Mouse (Mus musculus) forebrain, embryonic 15.5 days (tissue): ENCODE measurements around the gene Mindy4. TPM values are rescaled to one million over a fixed set of nuclear protein-coding genes. Genes with fewer than 3 reads are reported as not detected.

Source experiments
- ATAC-seq: fragments of 200-750 bp; cut with Nextera tagmentation; replicated peaks from 2 replicates; pipeline ENCODE4 v1.8.0; 2017; ENCODE audit warnings: mild to moderate bottlenecking, moderate TSS enrichment, moderate library complexity
- H3K27ac ChIP-seq: fragments of 300-500 bp; sonication (generic); replicated peaks from 2 replicates; pipeline ENCODE4 v1.5.1; 2015; ENCODE audit warnings: mild to moderate bottlenecking, inconsistent platforms
- H3K27me3 ChIP-seq: fragments of 300-500 bp; sonication (generic); 2 replicates; pipeline ENCODE4 v1.6.1; 2015; ENCODE audit warnings: inconsistent platforms
- H3K36me3 ChIP-seq: fragments of 300-500 bp; sonication (generic); 2 replicates; pipeline ENCODE4 v1.6.1; 2015; ENCODE audit warnings: mild to moderate bottlenecking, inconsistent platforms
- H3K4me1 ChIP-seq: fragments of 300-500 bp; sonication (generic); 2 replicates; pipeline ENCODE4 v1.6.1; 2015; ENCODE audit warnings: inconsistent platforms
- H3K4me2 ChIP-seq: fragments of 300-500 bp; sonication (generic); replicated peaks from 2 replicates; pipeline ENCODE4 v1.6.1; 2015; ENCODE audit warnings: mild to moderate bottlenecking, inconsistent platforms
- H3K4me3 ChIP-seq: fragments of 300-500 bp; sonication (generic); 2 replicates; pipeline ENCODE4 v1.5.1; 2015; ENCODE audit warnings: mild to moderate bottlenecking, inconsistent platforms
- H3K9ac ChIP-seq: fragments of 300-500 bp; sonication (generic); replicated peaks from 2 replicates; pipeline ENCODE4 v1.6.1; 2015; ENCODE audit warnings: mild to moderate bottlenecking, inconsistent platforms
- H3K9me3 ChIP-seq: fragments of 300-500 bp; sonication (generic); 2 replicates; pipeline ENCODE4 v1.6.1; 2016; ENCODE audit warnings: inconsistent platforms
- WGBS: fragments of 180-500 bp; shearing (Covaris S2); methylation state at CpG from one replicate; pipeline ENCODE4 v1.1.7; 2015; ENCODE audit warnings: mixed read lengths; 5-methylcytosine and 5-hydroxymethylcytosine counted together
- polyA plus RNA-seq: library from polyadenylated mRNA; unstranded; fragments of >200 nt; fragmentation: Nextera tagmentation; extraction: Ambion mirVana; gene quantifications from 2 replicates; pipeline ENCODE4 v1.2.1, GENCODE M21; 2015

Mindy4 gene
- polyA plus RNA-seq, 1 experiment from 2014 or later = 14.9 TPM

DNA sequence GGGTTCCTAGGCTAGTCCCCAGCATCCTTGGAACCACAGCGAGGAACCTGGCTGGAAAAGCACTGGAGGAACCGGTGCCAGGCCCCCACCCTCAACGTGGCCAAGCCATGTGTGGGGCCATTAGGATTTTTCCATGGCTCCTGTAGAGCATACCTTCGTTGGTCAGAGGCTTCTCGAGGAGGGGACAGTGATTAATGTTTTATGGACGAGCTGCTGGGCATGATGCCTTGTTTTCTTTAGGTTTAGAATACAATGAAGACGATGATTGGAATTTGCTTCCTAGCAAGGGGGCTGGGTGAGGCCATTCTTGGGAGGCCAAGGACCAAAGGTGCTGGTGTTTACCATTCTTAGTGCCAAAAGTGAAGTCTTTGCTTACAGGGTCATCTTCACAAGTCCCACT lies 148.5 kb downstream of the Mindy4 start:
- H3K9ac ChIP-seq = no peak overlapping the region
- no peaks in the 10 kb centered on the region for H3K4me1 ChIP-seq
- H3K36me3 ChIP-seq = no peaks in the 10 kb centered on the region
- no peaks in the 10 kb centered on the region for H3K27me3 ChIP-seq
- no peak overlapping the region for H3K4me3 ChIP-seq
- 81% methylated on average over 7 of the region's 7 CpGs for WGBS
- ATAC-seq = no peak
- H3K4me2 ChIP-seq = no peak overlapping the region
- no peaks in the 10 kb centered on the region for H3K9me3 ChIP-seq
- H3K27ac ChIP-seq = no peak overlapping the region

DNA sequence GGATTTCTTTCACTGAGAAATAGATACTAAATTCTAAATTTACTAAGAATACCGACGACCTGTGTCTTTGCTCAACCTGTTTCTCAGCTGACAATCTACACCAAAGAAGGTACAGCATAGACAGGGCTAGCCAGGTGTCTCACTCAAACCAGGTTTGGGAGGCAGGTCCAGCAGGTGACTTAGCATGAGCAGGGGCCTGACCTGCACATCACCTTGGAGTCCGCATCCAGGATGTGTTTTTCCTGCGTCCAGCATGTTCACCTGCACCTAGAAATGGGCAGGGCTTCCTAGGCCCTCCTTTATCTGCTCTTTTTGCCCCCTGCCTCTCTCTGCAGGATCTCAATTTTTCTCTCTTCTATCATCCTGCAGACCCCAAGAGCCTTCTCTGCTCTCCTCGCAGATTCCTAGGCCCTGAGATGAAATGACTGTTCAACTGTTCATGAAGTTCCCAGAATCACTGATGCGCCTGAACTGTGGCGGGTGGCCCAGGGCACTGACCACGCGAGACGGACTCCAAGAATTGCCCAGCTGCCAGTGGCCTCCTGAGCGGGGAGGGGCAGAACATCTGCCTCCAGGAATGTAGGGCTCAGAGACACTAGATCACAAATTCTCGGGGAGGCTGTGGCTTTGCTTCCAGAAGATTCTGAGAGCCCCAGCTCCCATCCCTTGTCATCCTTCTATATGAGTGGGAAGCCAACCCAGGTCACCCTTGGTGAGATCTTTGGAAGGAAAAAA lies 150.7 kb downstream of the Mindy4 start:
- Histone ChIP-seq H3K9ac (no peak overlapping the region), H3K27ac (no peak overlapping the region), H3K4me1 (no peaks in the 10 kb centered on the region), H3K4me2 (no peak overlapping the region), H3K36me3 (no peaks in the 10 kb centered on the region), H3K9me3 (no peaks in the 10 kb centered on the region), H3K27me3 (no peaks in the 10 kb centered on the region), H3K4me3 (no peak overlapping the region)
- WGBS = 81% methylated on average over 12 of the region's 12 CpGs
- ATAC-seq = no peak

- Histone ChIP-seq H3K4me3 (no peak overlapping the region), H3K27me3 (no peaks in the 10 kb centered on the region), H3K36me3 (no peaks in the 10 kb centered on the region), H3K27ac (no peak overlapping the region), H3K4me1 (no peaks in the 10 kb centered on the region), H3K4me2 (no peak overlapping the region), H3K9ac (no peak overlapping the region), H3K9me3 (no peaks in the 10 kb centered on the region)
- WGBS = 63% methylated on average over 4 of the region's 4 CpGs
- no peak for ATAC-seq
Measured at GRCm38 (mm10) chr6:55354456-55355117, 151.4 kb downstream of the Mindy4 start.

GRCm38 (mm10) chr6:55355575-55355974 lies 152.4 kb downstream of the Mindy4 start:
- Histone ChIP-seq H3K27me3 (no peaks in the 10 kb centered on the region), H3K4me2 (no peak overlapping the region), H3K9ac (no peak overlapping the region), H3K4me1 (no peaks in the 10 kb centered on the region), H3K9me3 (no peaks in the 10 kb centered on the region), H3K27ac (no peak overlapping the region), H3K36me3 (no peaks in the 10 kb centered on the region), H3K4me3 (no peak overlapping the region)
- no peak for ATAC-seq
- WGBS = 82% methylated on average over 7 of the region's 7 CpGs

- Histone ChIP-seq H3K9ac (no peak overlapping the region), H3K4me3 (no peak overlapping the region), H3K27ac (no peak overlapping the region), H3K36me3 (no peaks in the 10 kb centered on the region), H3K27me3 (no peaks in the 10 kb centered on the region), H3K4me1 (no peaks in the 10 kb centered on the region), H3K9me3 (no peaks in the 10 kb centered on the region), H3K4me2 (no peak overlapping the region)
- no peak for ATAC-seq
- WGBS = 71% methylated on average over 5 of the region's 5 CpGs
Measured at GRCm38 (mm10) chr6:55356017-55356703, 153.0 kb downstream of the Mindy4 start.

DNA sequence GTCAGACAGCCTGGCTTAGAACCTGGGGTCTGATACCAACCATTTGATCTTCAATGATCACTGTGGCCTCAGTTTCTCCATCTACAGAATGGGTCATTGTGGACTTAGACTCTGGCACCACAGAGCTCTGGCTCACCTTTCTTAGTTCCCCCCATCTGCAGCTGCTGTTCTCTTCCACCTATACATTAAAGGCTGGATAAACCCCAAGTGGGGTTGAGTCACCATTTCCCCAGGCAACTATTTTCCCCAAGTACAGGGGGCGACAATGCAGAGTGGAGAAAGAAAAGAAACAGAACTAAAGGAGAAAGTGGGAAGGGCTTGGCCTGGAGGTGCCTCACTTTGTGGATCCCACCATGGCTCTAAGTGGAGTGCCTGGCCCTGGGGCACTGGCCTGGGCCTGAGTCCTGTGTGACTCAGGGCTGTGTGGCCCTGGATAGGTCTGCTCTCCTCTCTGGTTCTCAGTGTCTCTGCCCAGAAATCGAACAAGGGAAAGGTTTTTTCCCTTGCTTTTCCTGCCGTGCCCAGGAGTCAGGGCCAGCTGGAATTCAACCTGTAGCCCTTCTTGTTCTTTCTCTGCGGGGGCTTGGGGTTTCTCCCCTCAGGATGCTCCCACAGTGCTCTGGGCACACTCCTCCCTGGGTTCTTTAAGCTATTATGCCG lies 153.9 kb downstream of the Mindy4 start:
- H3K27ac ChIP-seq = no peak overlapping the region
- no peak overlapping the region for H3K4me2 ChIP-seq
- no peaks in the 10 kb centered on the region for H3K36me3 ChIP-seq
- no peak for ATAC-seq
- no peak overlapping the region for H3K4me3 ChIP-seq
- H3K9me3 ChIP-seq = no peaks in the 10 kb centered on the region
- H3K9ac ChIP-seq = no peak overlapping the region
- WGBS = 31% methylated on average over 5 of the region's 5 CpGs
- H3K27me3 ChIP-seq = no peaks in the 10 kb centered on the region
- H3K4me1 ChIP-seq = no peaks in the 10 kb centered on the region

DNA sequence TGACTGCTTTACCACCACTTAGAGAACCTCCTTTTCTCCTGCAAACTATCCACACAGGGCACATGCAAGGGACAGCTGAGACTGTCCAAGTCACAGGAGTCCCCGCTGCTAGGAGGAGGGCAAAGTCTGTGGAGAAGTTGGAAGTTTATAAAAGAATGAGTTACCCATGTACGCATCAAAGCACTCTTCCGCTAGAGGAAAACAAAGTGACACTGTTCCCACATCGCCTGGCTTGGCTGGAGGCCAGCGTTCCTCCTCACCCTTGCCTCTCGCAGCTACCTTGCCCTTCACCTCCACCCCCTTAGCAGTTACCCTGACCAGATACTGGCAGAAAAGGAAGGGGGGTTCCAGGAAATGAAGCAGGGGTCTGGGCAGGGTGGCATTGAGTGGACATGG lies 154.5 kb downstream of the Mindy4 start:
- ATAC-seq = no peak
- Histone ChIP-seq H3K9me3 (no peaks in the 10 kb centered on the region), H3K4me2 (no peak overlapping the region), H3K4me3 (no peak overlapping the region), H3K27ac (no peak overlapping the region), H3K36me3 (no peaks in the 10 kb centered on the region), H3K9ac (no peak overlapping the region), H3K4me1 (no peaks in the 10 kb centered on the region), H3K27me3 (no peaks in the 10 kb centered on the region)
- 30% methylated on average over 6 of the region's 6 CpGs for WGBS

GRCm38 (mm10) chr6:55358731-55359143 lies 155.6 kb downstream of the Mindy4 start:
- Histone ChIP-seq H3K4me3 (no peak overlapping the region), H3K9me3 (no peaks in the 10 kb centered on the region), H3K36me3 (no peaks in the 10 kb centered on the region), H3K4me2 (no peak overlapping the region), H3K27me3 (no peaks in the 10 kb centered on the region), H3K27ac (no peak overlapping the region), H3K9ac (no peak overlapping the region), H3K4me1 (no peaks in the 10 kb centered on the region)
- 41% methylated on average over 2 of the region's 2 CpGs for WGBS
- no peak for ATAC-seq

GRCm38 (mm10) chr6:55362663-55363062 lies 159.5 kb downstream of the Mindy4 start:
- H3K36me3 ChIP-seq = no peaks in the 10 kb centered on the region
- H3K27me3 ChIP-seq = no peaks in the 10 kb centered on the region
- no peak overlapping the region for H3K4me3 ChIP-seq
- no peak overlapping the region for H3K9ac ChIP-seq
- no peaks in the 10 kb centered on the region for H3K9me3 ChIP-seq
- no peak for ATAC-seq
- no peak overlapping the region for H3K27ac ChIP-seq
- no peak overlapping the region for H3K4me2 ChIP-seq
- WGBS = 97% methylated on average over 1 of the region's 1 CpGs
- H3K4me1 ChIP-seq = no peaks in the 10 kb centered on the region

DNA sequence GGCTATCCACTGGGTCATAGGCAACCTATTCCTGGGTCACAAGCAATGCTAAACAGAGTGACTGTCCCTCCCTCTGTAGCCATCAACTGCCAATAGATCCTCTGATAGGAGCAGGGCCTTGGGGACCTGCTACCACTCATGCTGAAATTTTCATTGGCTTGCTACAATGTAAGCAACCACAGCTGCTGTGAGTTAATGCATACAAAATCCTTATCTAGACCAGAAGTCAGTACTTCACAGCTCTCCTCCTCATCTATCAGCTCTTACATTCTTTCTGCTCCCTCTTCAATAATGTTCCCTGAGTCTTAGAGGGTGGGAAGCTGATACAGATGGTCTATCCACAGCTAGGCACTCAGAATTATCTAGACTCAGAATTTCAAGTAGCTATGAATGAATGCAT lies 163.9 kb downstream of the Mindy4 start:
- no peaks in the 10 kb centered on the region for H3K4me1 ChIP-seq
- no peak overlapping the region for H3K4me3 ChIP-seq
- H3K27ac ChIP-seq = no peak overlapping the region
- no peaks in the 10 kb centered on the region for H3K9me3 ChIP-seq
- no peaks in the 10 kb centered on the region for H3K27me3 ChIP-seq
- H3K4me2 ChIP-seq = no peak overlapping the region
- H3K9ac ChIP-seq = no peak overlapping the region
- ATAC-seq = no peak
- H3K36me3 ChIP-seq = no peaks in the 10 kb centered on the region
